Mouse (Mus musculus) CH12.LX (cell line): ENCODE measurements around the gene Zmynd10.

ENCODE experiments used
- CTCF ChIP-seq, 2 experiments: IDR thresholded peaks in 1 of 2; conservative IDR thresholded peaks in 1 of 2; 2 replicates each; pipeline ENCODE4 v1.5.1; 2011 to 2012; ENCODE audit warnings: low read depth in 2 of 2, low read length in 2 of 2, improper control_type of control experiment in 1 of 2, inconsistent platforms in 1 of 2, mild to moderate bottlenecking in 1 of 2, moderate library complexity in 1 of 2
- EP300 ChIP-seq: IDR thresholded peaks from 2 replicates; pipeline ENCODE4 v1.6.1; 2011; ENCODE audit warnings: low read length, improper control_type of control experiment
- HCFC1 ChIP-seq: IDR thresholded peaks from 2 replicates; pipeline ENCODE4 v1.6.1; 2012; ENCODE audit warnings: low read depth, mild to moderate bottlenecking, inconsistent platforms, low read length, improper control_type of control experiment
- IRF4 ChIP-seq: IDR thresholded peaks from 2 replicates; pipeline ENCODE4 v1.6.1; 2014; ENCODE audit warnings: low read depth, mild to moderate bottlenecking, inconsistent platforms, low read length, improper control_type of control experiment
- JUND ChIP-seq: conservative IDR thresholded peaks from 2 replicates; pipeline ENCODE4 v1.6.1; 2011; ENCODE audit warnings: low read depth, low read length, improper control_type of control experiment
- MYC ChIP-seq: IDR thresholded peaks from 2 replicates; pipeline ENCODE4 v1.6.1; 2011; ENCODE audit warnings: low read depth, mild to moderate bottlenecking, improper control_type of control experiment, low read length
- POLR2A ChIP-seq: IDR thresholded peaks from 2 replicates; pipeline ENCODE4 v1.6.1; 2011; ENCODE audit warnings: low read depth, mild to moderate bottlenecking, improper control_type of control experiment, low read length
- RAD21 ChIP-seq: IDR thresholded peaks from 2 replicates; pipeline ENCODE4 v1.6.1; 2011; ENCODE audit warnings: low read depth, mild to moderate bottlenecking, low read length, improper control_type of control experiment, moderate library complexity
- SIN3A ChIP-seq: IDR thresholded peaks from 2 replicates; pipeline ENCODE4 v1.6.1; 2012; ENCODE audit warnings: low read length, improper control_type of control experiment, inconsistent platforms
- TBP ChIP-seq: conservative IDR thresholded peaks from 2 replicates; pipeline ENCODE4 v1.6.1; 2011; ENCODE audit warnings: low read depth, low read length, improper control_type of control experiment
- ZC3H11A ChIP-seq: IDR thresholded peaks from 2 replicates; pipeline ENCODE4 v1.6.1; 2012; ENCODE audit warnings: low read depth, mild to moderate bottlenecking, inconsistent platforms, low read length, improper control_type of control experiment
- ZMIZ1 ChIP-seq: IDR thresholded peaks from 2 replicates; pipeline ENCODE4 v1.6.1; 2012; ENCODE audit warnings: low read depth, mild to moderate bottlenecking, inconsistent platforms, low read length, improper control_type of control experiment

DNA sequence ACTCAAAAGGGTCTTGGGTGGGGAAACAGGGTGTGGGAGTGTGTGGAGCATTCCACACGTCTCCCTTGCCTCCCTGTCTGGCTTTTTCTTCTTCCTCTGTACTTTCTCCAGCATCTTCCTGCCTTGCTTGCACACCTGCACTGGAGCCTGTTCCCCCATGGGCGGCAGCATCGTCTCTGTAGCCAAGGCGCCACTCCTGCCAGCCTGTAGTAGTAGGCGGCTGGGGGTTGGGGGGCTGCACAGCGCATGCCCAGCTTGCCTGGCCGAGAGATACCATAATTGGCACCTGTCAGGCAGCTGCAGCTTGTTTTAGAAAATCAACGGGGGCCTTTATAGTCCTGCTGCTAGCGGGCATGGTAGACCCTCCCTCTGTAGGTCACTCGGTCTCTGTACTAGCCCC, 38.8 kb upstream of the Zmynd10 start:
- no peak for TF ChIP-seq MYC
- no peak for TF ChIP-seq ZMIZ1
- no peak for TF ChIP-seq RAD21
- no peak for TF ChIP-seq JUND
- TF ChIP-seq SIN3A, result no peak
- no peak for TF ChIP-seq CTCF (conservative IDR thresholded peaks at IDR 0.05 in 1 of 2, IDR thresholded peaks at IDR 0.05 in 1 of 2; ENCODE audit: low read depth in 2 of 2, low read length in 2 of 2)
- no peak for TF ChIP-seq TBP
- TF ChIP-seq IRF4, result no peak
- no peak for TF ChIP-seq ZC3H11A
- TF ChIP-seq POLR2A, result no peak
- TF ChIP-seq EP300, result no peak
- no peak for TF ChIP-seq HCFC1
